In the genomic region with DNA sequence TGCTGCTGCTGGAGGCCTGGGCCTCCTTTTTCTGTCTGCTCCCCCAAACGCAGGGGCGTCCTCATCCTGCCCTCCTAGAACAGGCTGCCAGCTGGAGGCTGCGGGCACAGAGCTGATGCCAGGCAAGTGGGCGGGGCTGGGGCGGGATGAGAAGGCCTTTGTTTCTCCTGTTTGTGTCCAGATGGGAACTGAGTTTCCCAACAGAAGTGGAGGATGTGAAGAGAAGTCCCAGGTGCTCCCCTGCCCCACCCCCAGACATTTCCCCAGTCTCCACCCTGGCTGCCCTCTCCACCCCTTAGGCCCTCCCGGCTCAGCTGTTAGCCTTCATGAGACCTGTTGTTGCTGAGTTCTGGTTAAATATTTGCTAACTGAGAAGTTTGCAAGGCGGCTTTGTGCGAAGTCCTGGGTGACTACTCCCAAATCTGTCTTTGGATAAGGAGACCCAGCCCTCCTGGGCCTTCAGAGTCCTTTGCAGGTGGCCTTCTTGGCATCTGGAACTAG, we compare ENCODE assay signal across 8 mouse cellular contexts. TPM values are rescaled to one million over a fixed set of nuclear protein-coding genes. Genes with fewer than 3 reads are reported as not detected.
A peak's percentile ranks its signal among the peaks of the same experiment; 100 is the strongest.
DNase-seq lines count a peak whose midpoint lies in the region; ATAC-seq and TF ChIP-seq lines count a peak whose summit lies in the region.

No protein-coding gene starts in this region.

- no peak overlapping the region for H3K4me3 ChIP-seq in heart, embryonic 11.5 days (ENCODE audit: low read depth, low read length)

- no peak overlapping the region for H3K4me2 ChIP-seq in heart, embryonic 11.5 days

- peaks cover 3% of the 10 kb centered on the region; the same call in 1 of the 2 replicates for H3K36me3 ChIP-seq in heart, embryonic 11.5 days (ENCODE audit: control insufficient read depth, insufficient read depth, low read length)

- H3K9ac ChIP-seq in heart, embryonic 11.5 days (ENCODE audit: low read depth, low read length), result no peak overlapping the region

- WGBS in heart, embryonic 11.5 days (ENCODE audit: insufficient replicate concordance), result 44% methylated on average over 8 of the region's 8 CpGs

- no peak for TF ChIP-seq CTCF in Patski (IDR thresholded peaks at IDR 0.05)

- in situ Hi-C loops in Patski (cut with MboI; ENCODE audit: low pct_unique_long_range_greater_than_20kb), result no loop called here

- DNase-seq in cerebellum, postnatal 14 days, result peak; percentile 50 to 54
- DNase-seq in cerebellum, adult 9-10 months, result no peak
- DNase-seq in Patski (ENCODE audit: low read depth, low spot score), result peak; percentile 91
- peak; percentile 72 for DNase-seq in kidney, adult 11 months
- DNase-seq in lung, postnatal 25 days (ENCODE audit: low spot score), result peak; percentile 57
- no peak for DNase-seq in B cell, adult 2 months
- no peak for DNase-seq in adrenal gland, postnatal 36 days

- no peaks in the 10 kb centered on the region for H3K9me3 ChIP-seq in heart, embryonic 11.5 days (replicated peaks; ENCODE audit: control insufficient read depth, low read length)

- ATAC-seq in Patski, result peak; percentile 35
- no peak for ATAC-seq in heart, embryonic 11.5 days (replicated peaks; ENCODE audit: insufficient number of reproducible peaks, low FRiP score, low TSS enrichment)

- H3K27ac ChIP-seq in heart, embryonic 11.5 days (ENCODE audit: low read depth, low read length), result no peak overlapping the region; the same call in 1 of the 2 replicates

- H3K27me3 ChIP-seq in Patski, result no peaks in the 10 kb centered on the region
- H3K27me3 ChIP-seq in heart, embryonic 11.5 days (ENCODE audit: control insufficient read depth, insufficient read depth, low read length), result no peaks in the 10 kb centered on the region

- H3K4me1 ChIP-seq in heart, embryonic 11.5 days (ENCODE audit: control insufficient read depth, insufficient read depth, low read length), result peaks cover 47% of the 10 kb centered on the region

- CTCF ChIA-PET in Patski (lab: Charles Lee), result interaction anchor here (0.7 to 6.4 kb wide), 6 partner anchors 9 to 32 kb away, joined by 3 to 33 read pairs (median 4); no protein-coding TSS in a partner anchor

- POLR2A ChIA-PET in Patski (lab: Charles Lee), result interaction anchor here (0.6 to 1.6 kb wide), 5 partner anchors 9 to 19 kb away, joined by 3 to 9 read pairs (median 3); no protein-coding TSS in a partner anchor

RNA-seq across cellular contexts. Expression of gene Fam129b, which starts 19.7 kb away (rescaled TPM):
- 170 TPM for polyA plus RNA-seq in Patski (2021)
- 21.5 and 24.2 TPM in 2 replicates for polyA plus RNA-seq in heart, embryonic 11.5 days (2014; fragmentation: Nextera tagmentation; extraction: Ambion mirVana)
- 10 to 100 TPM; 15.8 to 32.3 TPM for total RNA-seq in adrenal gland, postnatal 36 days (2021)

RNA-seq across cellular contexts. Expression of gene Stxbp1, which starts 48.6 kb away (rescaled TPM):
- 30.1 TPM for polyA plus RNA-seq in Patski (2021)
- polyA plus RNA-seq in heart, embryonic 11.5 days (2014; fragmentation: Nextera tagmentation; extraction: Ambion mirVana), result 20.6 and 26.1 TPM in 2 replicates
- 10 to 100 TPM; 21.5 to 30.6 TPM for total RNA-seq in adrenal gland, postnatal 36 days (2021)

Comparison
In these comparisons a context has a peak if more than half of its experiments do, and no peak if none do; other contexts are left out.
1. DNase-seq: peak in cerebellum, postnatal 14 days (2 of 2), Patski (single experiment), kidney, adult 11 months (single experiment) and lung, postnatal 25 days (single experiment); none in cerebellum, adult 9-10 months (single experiment), B cell, adult 2 months (0 of 2) and adrenal gland, postnatal 36 days (0 of 2).